Mouse (Mus musculus) MEL (cell line): ENCODE measurements around the gene Kcnb1.

Experiments
- CHD1 ChIP-seq: IDR thresholded peaks from 2 replicates; pipeline ENCODE4 v1.6.1; 2012; ENCODE audit warnings: low read depth, mild to moderate bottlenecking, inconsistent platforms, low read length, improper control_type of control experiment
- CTCF ChIP-seq, 3 experiments: IDR thresholded peaks in 2 of 3; conservative IDR thresholded peaks in 1 of 3; 2 replicates each; pipeline ENCODE4 v1.5.1; 2011 to 2012; ENCODE audit warnings: low read length in 3 of 3, low read depth in 2 of 3, mild to moderate bottlenecking in 2 of 3, improper control_type of control experiment in 1 of 3, inconsistent platforms in 1 of 3, mixed read lengths in 1 of 3, moderate library complexity in 1 of 3; ENCODE audit not compliant: control insufficient read depth in 1 of 3, insufficient read depth in 1 of 3, poor library complexity in 1 of 3, severe bottlenecking in 1 of 3
- E2F4 ChIP-seq: IDR thresholded peaks from 2 replicates; pipeline ENCODE4 v1.6.1; 2011; ENCODE audit warnings: low read depth, low read length, improper control_type of control experiment, borderline replicate concordance
- EP300 ChIP-seq, 2 experiments: IDR thresholded peaks; 2 replicates each; pipeline ENCODE4 v1.6.1; 2011; ENCODE audit warnings: improper control_type of control experiment in 2 of 2, low read length in 2 of 2, low read depth in 1 of 2, mild to moderate bottlenecking in 1 of 2
- GATA1 ChIP-seq: IDR thresholded peaks from 2 replicates; pipeline ENCODE4 v1.6.1; 2011; ENCODE audit warnings: low read depth, low read length, improper control_type of control experiment
- MAX ChIP-seq: IDR thresholded peaks from 2 replicates; pipeline ENCODE4 v1.6.1; 2011; ENCODE audit warnings: low read length, improper control_type of control experiment
- POLR2A ChIP-seq, 2 experiments: IDR thresholded peaks; 2 replicates each; pipeline ENCODE4 v1.6.1; 2011 to 2012; ENCODE audit warnings: low read length in 2 of 2, mild to moderate bottlenecking in 2 of 2, control low read depth in 1 of 2, improper control_type of control experiment in 1 of 2, low read depth in 1 of 2, moderate library complexity in 1 of 2; ENCODE audit not compliant: control insufficient read depth in 1 of 2, insufficient read depth in 1 of 2, poor library complexity in 1 of 2
- RCOR1 ChIP-seq: IDR thresholded peaks from 2 replicates; pipeline ENCODE4 v1.6.1; 2012; ENCODE audit warnings: low read depth, mild to moderate bottlenecking, inconsistent platforms, low read length, improper control_type of control experiment
- TAL1 ChIP-seq: IDR thresholded peaks from 2 replicates; pipeline ENCODE4 v1.6.1; 2012; ENCODE audit warnings: mild to moderate bottlenecking, inconsistent platforms, low read length, moderate library complexity, mixed read lengths
- USF2 ChIP-seq, 2 experiments: IDR thresholded peaks; 2 replicates each; pipeline ENCODE4 v1.6.1; 2011 to 2012; ENCODE audit warnings: improper control_type of control experiment in 2 of 2, low read length in 2 of 2, borderline replicate concordance in 1 of 2, inconsistent platforms in 1 of 2, low read depth in 1 of 2, mild to moderate bottlenecking in 1 of 2; ENCODE audit not compliant: insufficient read depth in 1 of 2
- ZMIZ1 ChIP-seq: IDR thresholded peaks from 2 replicates; pipeline ENCODE4 v1.6.1; 2012; ENCODE audit warnings: low read depth, mild to moderate bottlenecking, inconsistent platforms, low read length, improper control_type of control experiment, moderate library complexity

- TF ChIP-seq USF2 (IDR thresholded peaks at IDR 0.05; ENCODE audit: borderline replicate concordance in 1 of 2, insufficient read depth in 1 of 2, low read depth in 1 of 2, low read length in 2 of 2): no peak
- no peak for TF ChIP-seq RCOR1
- TF ChIP-seq CTCF (IDR thresholded peaks at IDR 0.05 in 2 of 3, conservative IDR thresholded peaks at IDR 0.05 in 1 of 3; ENCODE audit: control insufficient read depth in 1 of 3, insufficient read depth in 1 of 3, low read depth in 2 of 3, low read length in 3 of 3, poor library complexity in 1 of 3, severe bottlenecking in 1 of 3): peak in 2 of 3 experiments; percentile 99 to 100; a peak in 4 of 6 replicates
- no peak for TF ChIP-seq MAX
- no peak for TF ChIP-seq GATA1
- TF ChIP-seq CHD1: no peak
- TF ChIP-seq TAL1: no peak
- TF ChIP-seq E2F4: no peak
- TF ChIP-seq POLR2A (IDR thresholded peaks at IDR 0.05; ENCODE audit: control insufficient read depth in 1 of 2, insufficient read depth in 1 of 2, low read depth in 1 of 2, low read length in 2 of 2, poor library complexity in 1 of 2): peak; percentile 53 to 90
- no peak for TF ChIP-seq EP300 (IDR thresholded peaks at IDR 0.05; ENCODE audit: low read depth in 1 of 2, low read length in 2 of 2)
- no peak for TF ChIP-seq ZMIZ1
Measured at GRCm38 (mm10) chr2:167071641-167072601, 118.0 kb downstream of the Kcnb1 start.
